Comparison of ENCODE assay signal across 22 mouse cellular contexts in the genomic region with DNA sequence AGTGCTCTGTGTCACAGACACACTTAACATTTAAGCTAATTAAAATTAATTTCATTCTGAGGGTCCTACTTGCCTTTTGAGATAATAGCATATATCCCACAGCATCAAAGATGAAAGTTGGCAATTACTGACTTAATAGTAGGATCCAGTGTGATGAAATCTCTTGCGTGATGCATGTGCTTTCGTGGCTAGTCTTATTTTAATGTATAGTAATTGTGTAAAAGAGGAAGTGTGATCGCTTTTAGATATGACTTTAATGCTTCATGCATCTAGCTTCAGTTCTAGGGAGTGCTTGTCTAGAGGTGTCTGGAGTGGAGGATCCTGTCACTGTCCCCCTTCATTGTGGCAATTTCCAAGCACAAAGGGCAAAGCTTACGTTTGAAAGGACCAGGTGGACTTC.
"Had no signal": no experiment of that assay in that cellular context is flagged by ENCODE, and none has a peak within 500 bp of the region (broad histone marks: within the 10 kb centered on the region; RNA-seq: fewer than 3 reads in every experiment).

No protein-coding gene starts in this region.

- ATAC-seq: liver, postnatal 0 days; lung, postnatal 0 days; midbrain, embryonic 15.5 days had no signal

- H3K9ac ChIP-seq: limb, embryonic 12.5 days; limb, embryonic 15.5 days; liver, embryonic 14.5 days; liver, postnatal 0 days; lung, embryonic 14.5 days; midbrain, embryonic 12.5 days; midbrain, embryonic 15.5 days; neural tube, embryonic 12.5 days; neural tube, embryonic 15.5 days had no signal

- H3K36me3 ChIP-seq: limb, embryonic 12.5 days; limb, embryonic 15.5 days; midbrain, embryonic 12.5 days; midbrain, embryonic 15.5 days; neural tube, embryonic 12.5 days; neural tube, embryonic 15.5 days had no signal

- DNase-seq: kidney, adult 18-20 months; kidney, adult 9 months; kidney, postnatal 25 days; layer of hippocampus, adult 9-11 months; liver, postnatal 0 days; lung, embryonic 14.5 days; lung, postnatal 36 days; retina, postnatal 1 day; thymus, adult 2 months; thymus, postnatal 14 days; thymus, postnatal 4 days had no signal

- H3K27me3 ChIP-seq: limb, embryonic 12.5 days; limb, embryonic 15.5 days; midbrain, embryonic 12.5 days; midbrain, embryonic 15.5 days; neural tube, embryonic 12.5 days; neural tube, embryonic 15.5 days had no signal

- H3K4me2 ChIP-seq: limb, embryonic 12.5 days; limb, embryonic 15.5 days; liver, embryonic 11.5 days; lung, embryonic 14.5 days; midbrain, embryonic 12.5 days; midbrain, embryonic 15.5 days; neural tube, embryonic 12.5 days; neural tube, embryonic 15.5 days had no signal

- H3K27ac ChIP-seq: kidney, postnatal 0 days; layer of hippocampus, adult 2 months; limb, embryonic 12.5 days; limb, embryonic 15.5 days; liver, embryonic 14.5 days; midbrain, embryonic 12.5 days; midbrain, embryonic 15.5 days; neural tube, embryonic 12.5 days; neural tube, embryonic 15.5 days had no signal

- H3K4me3 ChIP-seq: layer of hippocampus, adult 2 months; limb, embryonic 12.5 days; limb, embryonic 15.5 days; midbrain, embryonic 12.5 days; midbrain, embryonic 15.5 days; neural tube, embryonic 12.5 days; neural tube, embryonic 15.5 days had no signal

- H3K9me3 ChIP-seq: limb, embryonic 12.5 days; limb, embryonic 15.5 days; midbrain, embryonic 12.5 days; midbrain, embryonic 15.5 days; neural tube, embryonic 12.5 days; neural tube, embryonic 15.5 days had no signal

- H3K4me1 ChIP-seq: limb, embryonic 15.5 days; midbrain, embryonic 12.5 days; midbrain, embryonic 15.5 days; neural tube, embryonic 12.5 days had no signal
